Mouse (Mus musculus) granulocyte monocyte progenitor cell, adult 5-6 weeks (primary cell): ENCODE measurements around the gene Card10. TPM values are rescaled to one million over a fixed set of nuclear protein-coding genes. Genes with fewer than 3 reads are reported as not detected.
A peak's percentile ranks its signal among the peaks of the same experiment; 100 is the strongest.

Experiments used
- ATAC-seq: replicated peaks from 2 replicates; pipeline ENCODE4 v1.8.0; 2016; ENCODE audit warnings: mild to moderate bottlenecking, moderate TSS enrichment, inconsistent platforms; ENCODE audit not compliant: poor library complexity, severe bottlenecking
- total RNA-seq, 2 experiments: library from RNA; stranded (forward) in 1 of 2; stranded (reverse) in 1 of 2; fragments of 200-712, 200-1000 nt in 1 of 2; fragments of >200 nt in 1 of 2; fragmentation: Nextera tagmentation in 1 of 2; gene quantifications; 2 replicates each; pipeline ENCODE4 v1.2.3; 2014 to 2017

The Card10 gene
- total RNA-seq, 2 experiments from 2014 or later, result not detected

DNA sequence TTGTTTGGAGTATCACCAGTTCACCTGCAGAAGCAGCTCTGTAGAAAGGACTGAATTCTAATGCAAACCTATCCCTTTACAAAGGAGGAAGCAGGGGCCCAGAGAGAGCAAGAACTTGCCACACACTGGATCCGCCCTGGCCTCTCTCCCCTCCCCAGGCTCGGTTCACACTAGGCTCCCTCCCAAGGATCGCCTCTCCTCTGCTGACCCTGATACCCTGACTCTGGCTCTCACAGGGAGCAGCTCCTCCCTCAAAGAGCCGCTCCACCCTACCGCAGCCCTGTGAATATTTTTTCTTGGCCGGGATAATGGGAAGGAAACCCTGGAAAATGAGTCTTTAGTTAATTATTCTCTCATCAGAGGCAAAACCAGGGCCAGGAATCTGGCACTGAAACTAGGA is 1.5 kb upstream of the Card10 start:
- ATAC-seq, result peak; percentile 35

DNA sequence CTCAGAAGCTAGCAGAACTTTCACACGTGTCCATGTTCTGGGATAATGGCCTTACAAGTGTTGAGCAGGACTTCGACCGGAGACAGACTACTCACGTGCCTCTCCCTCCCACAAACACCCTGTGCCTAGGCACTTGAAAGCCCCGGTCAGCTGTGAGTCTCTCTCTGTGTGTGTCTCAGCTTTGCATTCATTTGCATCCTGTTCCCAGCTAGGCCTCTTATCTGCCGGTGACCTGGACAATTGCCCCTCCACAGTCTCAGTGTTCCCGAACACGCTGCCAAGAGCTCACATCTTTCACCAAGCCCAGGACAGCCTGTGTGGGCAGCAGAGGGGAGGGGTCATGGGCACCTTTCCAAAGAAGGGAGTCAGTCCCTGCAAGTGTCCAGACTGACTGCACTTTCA is 658 bp upstream of the Card10 start:
- no peak for ATAC-seq

- ATAC-seq, result peak; percentile 17; the same call in 1 of the 2 replicates
These were observed 686 bp downstream of the Card10 start for GRCm38 (mm10) chr15:78801971-78802741.

- no peak for ATAC-seq
These were observed 1.3 kb downstream of the Card10 start for GRCm38 (mm10) chr15:78801571-78801970.

GRCm38 (mm10) chr15:78799029-78799428 is 3.8 kb downstream of the Card10 start:
- ATAC-seq, result no peak

DNA sequence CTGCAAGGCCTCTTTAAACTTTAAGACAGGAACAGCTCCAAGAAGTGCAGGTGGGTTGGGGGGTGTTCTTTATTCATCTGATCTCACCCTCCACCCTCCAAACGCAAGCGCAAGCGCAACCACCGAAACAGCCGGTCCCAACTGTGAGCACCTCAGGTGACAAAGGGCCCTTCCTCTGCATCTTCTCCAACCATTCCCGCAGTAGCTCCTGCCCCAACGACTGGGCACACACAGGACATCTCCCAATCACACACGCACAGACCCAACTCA is 5.8 kb downstream of the Card10 start:
- no peak for ATAC-seq

- no peak for ATAC-seq
These were observed 6.4 kb downstream of the Card10 start for GRCm38 (mm10) chr15:78796196-78797059.

DNA sequence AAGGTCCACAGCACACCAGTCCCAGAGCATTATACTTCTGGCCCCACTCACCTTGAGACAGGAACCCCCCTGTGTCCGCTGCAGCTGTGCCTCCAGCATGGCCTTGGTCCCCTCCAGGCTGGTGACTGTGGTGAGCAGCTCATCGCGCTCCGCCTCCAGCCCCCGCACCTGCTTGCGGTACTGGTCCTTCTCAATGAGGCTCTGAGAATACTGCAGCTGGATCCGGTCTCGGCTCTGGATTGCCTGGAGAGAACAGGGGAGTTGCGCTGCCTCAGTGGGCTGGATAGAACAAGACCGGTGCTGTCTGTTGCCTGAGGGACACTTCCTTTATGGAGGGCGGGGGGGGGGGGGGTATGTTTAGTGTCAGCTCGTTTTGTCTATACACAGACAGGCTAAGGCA is 11.9 kb downstream of the Card10 start:
- no peak for ATAC-seq

GRCm38 (mm10) chr15:78790451-78790850 is 12.4 kb downstream of the Card10 start:
- ATAC-seq, result no peak

GRCm38 (mm10) chr15:78789721-78790323 is 13.0 kb downstream of the Card10 start:
- no peak for ATAC-seq

- ATAC-seq, result no peak
These were observed 14.8 kb downstream of the Card10 start for GRCm38 (mm10) chr15:78788042-78788441.

- no peak for ATAC-seq
These were observed 15.5 kb downstream of the Card10 start for GRCm38 (mm10) chr15:78787287-78787856.

GRCm38 (mm10) chr15:78786411-78786818 is 16.4 kb downstream of the Card10 start:
- ATAC-seq, result no peak

DNA sequence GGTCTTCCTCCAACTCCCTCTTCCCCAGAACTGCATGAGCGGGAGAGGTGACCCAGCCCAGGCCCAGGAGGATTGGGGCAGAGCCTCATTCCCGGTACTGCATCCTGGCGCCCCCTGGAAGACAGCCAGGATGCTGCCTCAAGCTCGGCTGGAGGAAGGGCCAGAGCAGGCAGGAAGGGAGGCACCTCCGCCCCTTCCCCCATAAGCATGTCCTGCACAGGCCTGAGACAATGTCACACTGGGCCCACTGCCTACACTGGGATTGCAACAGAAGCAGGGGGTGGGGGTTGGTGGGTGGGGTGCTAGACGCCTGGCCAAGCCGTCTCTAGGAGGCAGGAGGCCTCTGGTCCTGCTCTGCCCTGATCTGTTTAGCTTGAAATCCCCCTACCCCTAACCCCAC is 16.9 kb downstream of the Card10 start:
- ATAC-seq, result 0 out of 2 replicates have a peak, but pooled peaks have one; percentile 33

GRCm38 (mm10) chr15:78785258-78785657 is 17.6 kb downstream of the Card10 start:
- no peak for ATAC-seq

- no peak for ATAC-seq
These were observed 18.3 kb downstream of the Card10 start for GRCm38 (mm10) chr15:78784520-78784919.

DNA sequence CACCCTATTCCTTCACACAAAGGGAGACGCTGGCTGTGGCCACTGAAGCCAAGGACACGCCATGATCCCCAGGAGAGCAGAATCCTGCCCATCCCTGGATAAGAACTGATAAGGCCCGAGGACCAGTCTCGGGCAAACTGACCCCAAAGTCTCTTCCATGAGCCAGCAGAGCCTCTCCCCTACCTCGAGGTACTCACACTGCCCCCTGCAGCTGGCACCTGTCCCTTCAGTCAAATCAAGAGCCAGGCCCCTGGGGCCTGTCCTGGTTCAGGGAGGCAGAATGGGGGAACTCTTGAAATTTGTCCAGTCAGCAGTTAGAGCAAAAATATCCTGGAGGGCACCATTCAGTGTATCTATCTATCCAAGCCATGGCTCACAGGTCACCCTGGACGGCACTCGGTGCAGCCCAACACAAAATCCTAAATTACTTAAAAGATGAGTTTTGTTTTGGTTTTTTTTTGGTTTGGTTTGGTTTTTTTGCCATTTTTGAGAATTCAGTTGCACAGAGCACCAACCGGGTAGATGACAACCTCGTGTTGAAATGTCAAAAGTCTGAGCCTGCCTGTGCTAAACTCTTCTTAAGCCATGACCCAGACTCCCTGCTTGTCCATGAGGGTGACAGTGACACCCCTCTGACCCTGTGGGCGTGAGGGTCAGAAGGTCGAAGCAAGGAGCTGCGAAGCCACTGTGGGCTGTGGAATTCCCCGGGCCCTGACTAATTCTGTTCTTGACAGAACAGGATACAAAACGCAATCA is 20.3 kb downstream of the Card10 start:
- ATAC-seq, result no peak

DNA sequence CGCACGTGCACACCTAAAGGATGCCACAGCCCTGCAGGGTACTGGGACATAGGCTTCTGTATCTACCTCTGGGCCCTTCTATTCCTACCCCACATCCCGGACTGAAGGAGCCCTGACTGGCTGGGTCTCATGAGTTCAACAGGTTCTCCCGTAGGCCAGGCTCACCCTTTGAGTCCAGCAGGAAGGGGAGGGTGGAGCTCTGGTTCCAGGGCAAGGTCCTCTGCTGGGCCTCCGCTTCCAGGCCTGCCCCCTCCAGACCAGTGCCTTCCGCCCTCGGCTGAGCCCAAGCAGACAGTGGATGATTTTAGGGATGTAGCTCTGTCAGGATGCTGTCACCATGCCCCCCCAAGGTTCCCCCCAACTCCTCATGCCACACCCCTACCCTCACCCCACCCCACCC is 21.9 kb downstream of the Card10 start:
- ATAC-seq, result no peak

- ATAC-seq, result no peak
These were observed 22.5 kb downstream of the Card10 start for GRCm38 (mm10) chr15:78780359-78780758.

DNA sequence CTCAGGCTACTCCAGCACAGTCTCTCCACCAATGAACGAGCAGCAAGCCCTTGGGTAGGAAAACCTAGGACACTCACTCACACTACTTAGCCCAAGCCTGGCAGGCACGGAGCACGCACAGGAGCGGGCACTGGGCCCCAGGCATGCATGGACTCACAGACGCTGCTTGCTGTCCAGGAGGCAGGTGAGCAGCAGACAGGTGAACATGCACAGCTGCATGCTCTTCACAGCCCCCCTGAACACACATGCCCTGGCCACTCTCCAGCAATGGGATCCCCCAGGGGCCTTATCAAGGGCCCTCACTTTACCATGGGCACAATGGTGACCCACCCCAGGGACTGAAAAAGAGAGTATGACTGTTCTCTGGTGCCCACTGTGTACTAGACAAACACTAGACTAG is 23.2 kb downstream of the Card10 start:
- ATAC-seq, result no peak
